Mouse (Mus musculus): ENCODE measurements around the gene Arhgef28.

- TF ChIP-seq CTCF (IDR thresholded peaks at IDR 0.05; ENCODE audit: extremely low read depth, insufficient read depth, low read length): no peak
- no peak for TF ChIP-seq POLR2A (IDR thresholded peaks at IDR 0.05; ENCODE audit: extremely low read depth, insufficient read depth, low read length)
These were observed 278.1 kb downstream of the Arhgef28 start for GRCm38 (mm10) chr13:97928135-97928497.
